Mouse (Mus musculus) midbrain, embryonic 14.5 days (tissue): ENCODE data around the gene Syt6. TPM values are rescaled to one million over a fixed set of nuclear protein-coding genes. Genes with fewer than 3 reads are reported as not detected.
A peak's percentile ranks its signal among the peaks of the same experiment; 100 is the strongest.

ENCODE experiments used
- ATAC-seq: fragments of 200-750 bp; cut with Nextera tagmentation; 2 replicates; pipeline ENCODE4 v1.8.0; 2017; ENCODE audit warnings: moderate number of reproducible peaks, moderate library complexity; ENCODE audit not compliant: low FRiP score, low TSS enrichment
- DNase-seq: peaks from one replicate; pipeline ENCODE4 v3.0.0-alpha.2; 2015
- H3K27ac ChIP-seq: fragments of 300-500 bp; sonication (generic); replicated peaks from 2 replicates; pipeline ENCODE4 v1.5.1; 2014; ENCODE audit warnings: mild to moderate bottlenecking, low read depth, low read length, moderate library complexity
- H3K27me3 ChIP-seq: fragments of 300-500 bp; sonication (generic); 2 replicates; pipeline ENCODE4 v1.6.1; 2014; ENCODE audit warnings: low read length, control low read depth, mixed read lengths; ENCODE audit not compliant: control insufficient read depth, insufficient read depth
- H3K36me3 ChIP-seq: fragments of 300-500 bp; sonication (generic); 2 replicates; pipeline ENCODE4 v1.6.1; 2014; ENCODE audit warnings: low read length, control low read depth; ENCODE audit not compliant: control insufficient read depth, insufficient read depth
- H3K4me1 ChIP-seq: fragments of 300-500 bp; sonication (generic); 2 replicates; pipeline ENCODE4 v1.6.1; 2014; ENCODE audit warnings: mild to moderate bottlenecking, antibody characterized with exemption, low read length, control low read depth; ENCODE audit not compliant: control insufficient read depth, insufficient read depth
- H3K4me2 ChIP-seq: fragments of 300-500 bp; sonication (generic); 2 replicates; pipeline ENCODE4 v1.6.1; 2014; ENCODE audit warnings: mild to moderate bottlenecking, low read length, moderate library complexity
- H3K4me3 ChIP-seq: fragments of 300-500 bp; sonication (generic); replicated peaks from 2 replicates; pipeline ENCODE4 v1.5.1; 2014; ENCODE audit warnings: low read depth, low read length
- H3K9ac ChIP-seq: fragments of 300-500 bp; sonication (generic); replicated peaks from 2 replicates; pipeline ENCODE4 v1.6.1; 2014; ENCODE audit warnings: mild to moderate bottlenecking, low read length, moderate library complexity
- H3K9me3 ChIP-seq: fragments of 300-500 bp; sonication (generic); 2 replicates; pipeline ENCODE4 v1.6.1; 2016; ENCODE audit warnings: low read length, control low read depth, mixed read lengths; ENCODE audit not compliant: control insufficient read depth
- WGBS: fragments of 180-500 bp; shearing (Covaris S2); extraction: QIAGEN DNeasy Blood & Tissue Kit; methylation state at CpG from one replicate; pipeline ENCODE4 v1.1.7; 2014; 5-methylcytosine and 5-hydroxymethylcytosine counted together
- polyA plus RNA-seq: library from polyadenylated mRNA; unstranded; fragments of >200 nt; fragmentation: Nextera tagmentation; extraction: Ambion mirVana; gene quantifications from 2 replicates; pipeline ENCODE4 v1.2.1, GENCODE M21; 2014

Gene Syt6
- polyA plus RNA-seq, 1 experiment from 2014 or later = 21.1 TPM

GRCm38 (mm10) chr3:103567226-103567625, 7.8 kb upstream of the Syt6 start:
- H3K9ac ChIP-seq = no peak overlapping the region
- no peak overlapping the region for H3K4me3 ChIP-seq
- H3K27ac ChIP-seq = no peak overlapping the region
- H3K4me2 ChIP-seq = no peak overlapping the region
- H3K9me3 ChIP-seq = no peaks in the 10 kb centered on the region
- DNase-seq (no peak), ATAC-seq (no peak)
- 46% methylated on average over 3 of the region's 3 CpGs for WGBS
- peaks cover 4% of the 10 kb centered on the region for H3K27me3 ChIP-seq
- no peaks in the 10 kb centered on the region for H3K36me3 ChIP-seq
- no peaks in the 10 kb centered on the region for H3K4me1 ChIP-seq

- Histone ChIP-seq H3K4me3 (no peak overlapping the region), H3K27ac (no peak overlapping the region), H3K27me3 (peaks cover 37% of the 10 kb centered on the region), H3K36me3 (no peaks in the 10 kb centered on the region), H3K4me2 (no peak overlapping the region; the same call in 1 of the 2 replicates), H3K9me3 (no peaks in the 10 kb centered on the region), H3K4me1 (peaks cover 28% of the 10 kb centered on the region), H3K9ac (no peak overlapping the region)
- DNase-seq = no peak
- 79% methylated on average over 4 of the region's 4 CpGs for WGBS
- ATAC-seq = no peak
Observed at GRCm38 (mm10) chr3:103572526-103572925, 2.5 kb upstream of the Syt6 start.

- Histone ChIP-seq H3K27me3 (peaks cover 37% of the 10 kb centered on the region), H3K4me2 (peak overlapping the region; percentile 52), H3K9ac (0 out of 2 replicates have a peak overlapping the region, but pooled peaks have one; percentile 3), H3K27ac (no peak overlapping the region), H3K36me3 (no peaks in the 10 kb centered on the region), H3K9me3 (no peaks in the 10 kb centered on the region), H3K4me1 (peaks cover 28% of the 10 kb centered on the region), H3K4me3 (peak overlapping the region; percentile 19)
- ATAC-seq = no peak
- WGBS = under 1% methylated on average over 20 of the region's 20 CpGs
- peak; percentile 71 for DNase-seq
Observed at GRCm38 (mm10) chr3:103573106-103573790, 1.8 kb upstream of the Syt6 start.

- H3K9me3 ChIP-seq = no peaks in the 10 kb centered on the region
- ATAC-seq = no peak
- DNase-seq = peak; percentile 81
- H3K4me1 ChIP-seq = peaks cover 28% of the 10 kb centered on the region
- WGBS = under 1% methylated on average over 14 of the region's 14 CpGs
- H3K27ac ChIP-seq = no peak overlapping the region
- H3K36me3 ChIP-seq = no peaks in the 10 kb centered on the region
- H3K4me2 ChIP-seq = peak overlapping the region; percentile 52
- H3K9ac ChIP-seq = 0 out of 2 replicates have a peak overlapping the region, but pooled peaks have one; percentile 3
- peak overlapping the region; percentile 19 for H3K4me3 ChIP-seq
- peaks cover 37% of the 10 kb centered on the region for H3K27me3 ChIP-seq
Observed at GRCm38 (mm10) chr3:103573791-103574166, 1.3 kb upstream of the Syt6 start.

GRCm38 (mm10) chr3:103574566-103575155, 370 bp upstream of the Syt6 start:
- WGBS = 3% methylated on average over 22 of the region's 22 CpGs
- peaks cover 28% of the 10 kb centered on the region for H3K4me1 ChIP-seq
- peak overlapping the region; percentile 59 for H3K4me3 ChIP-seq
- no peaks in the 10 kb centered on the region for H3K9me3 ChIP-seq
- peak overlapping the region; percentile 95 for H3K4me2 ChIP-seq
- DNase-seq (peak; percentile 81), ATAC-seq (no peak)
- H3K27ac ChIP-seq = no peak overlapping the region
- H3K27me3 ChIP-seq = peaks cover 37% of the 10 kb centered on the region
- H3K36me3 ChIP-seq = no peaks in the 10 kb centered on the region
- H3K9ac ChIP-seq = peak overlapping the region; percentile 68; the same call in 1 of the 2 replicates

GRCm38 (mm10) chr3:103575893-103576641, 1.0 kb downstream of the Syt6 start:
- Histone ChIP-seq H3K36me3 (no peaks in the 10 kb centered on the region), H3K27me3 (peaks cover 37% of the 10 kb centered on the region), H3K4me1 (peaks cover 33% of the 10 kb centered on the region), H3K9me3 (no peaks in the 10 kb centered on the region), H3K4me2 (peak overlapping the region; percentile 95), H3K4me3 (peak overlapping the region; percentile 59), H3K27ac (peak overlapping the region; percentile 45; the same call in 1 of the 2 replicates), H3K9ac (peak overlapping the region; percentile 68)
- ATAC-seq (peak; percentile 57), DNase-seq (peak; percentile 68)
- under 1% methylated on average over 67 of the region's 69 CpGs for WGBS

GRCm38 (mm10) chr3:103587136-103587535, 12.1 kb downstream of the Syt6 start:
- Histone ChIP-seq H3K9ac (no peak overlapping the region), H3K4me1 (no peaks in the 10 kb centered on the region), H3K27me3 (no peaks in the 10 kb centered on the region), H3K4me3 (no peak overlapping the region), H3K4me2 (no peak overlapping the region), H3K36me3 (no peaks in the 10 kb centered on the region), H3K9me3 (no peaks in the 10 kb centered on the region), H3K27ac (no peak overlapping the region)
- DNase-seq (no peak), ATAC-seq (no peak)
- WGBS = 96% methylated on average over 17 of the region's 17 CpGs

- ATAC-seq (no peak), DNase-seq (no peak)
- H3K9ac ChIP-seq = no peak overlapping the region
- no peak overlapping the region for H3K4me3 ChIP-seq
- no peaks in the 10 kb centered on the region for H3K27me3 ChIP-seq
- H3K36me3 ChIP-seq = no peaks in the 10 kb centered on the region
- no peaks in the 10 kb centered on the region for H3K4me1 ChIP-seq
- H3K9me3 ChIP-seq = no peaks in the 10 kb centered on the region
- 85% methylated on average over 5 of the region's 5 CpGs for WGBS
- no peak overlapping the region for H3K27ac ChIP-seq
- no peak overlapping the region for H3K4me2 ChIP-seq
Observed at GRCm38 (mm10) chr3:103587672-103588071, 12.6 kb downstream of the Syt6 start.
